Mouse (Mus musculus) layer of hippocampus, postnatal 25 days (tissue): Measurements from ENCODE around the gene Nes. TPM values are rescaled to one million over a fixed set of nuclear protein-coding genes. Genes with fewer than 3 reads are reported as not detected.

Experiments
- DNase-seq, 2 experiments: peaks; one replicate each; pipeline ENCODE4 v3.0.0; 2022; ENCODE audit warnings: mixed read lengths in 2 of 2, low spot score in 1 of 2; ENCODE audit errors: extremely low spot score in 1 of 2
- total RNA-seq, 2 experiments: library from RNA; stranded (reverse); gene quantifications; 2 replicates each; pipeline ENCODE4 v1.2.3; 2021

The Nes gene
- total RNA-seq, 2 experiments from 2014 or later: 4.6 to 5.5 TPM

- no peak for DNase-seq
Observed at GRCm38 (mm10) chr3:87981214-87981760, 10.4 kb downstream of the Nes start.

GRCm38 (mm10) chr3:87981894-87982835, 11.3 kb downstream of the Nes start:
- no peak for DNase-seq

- DNase-seq: no peak
Observed at GRCm38 (mm10) chr3:87982836-87983601, 12.1 kb downstream of the Nes start.

- DNase-seq: no peak
Observed at GRCm38 (mm10) chr3:87983627-87984026, 12.7 kb downstream of the Nes start.

- DNase-seq: no peak
Observed at GRCm38 (mm10) chr3:87984094-87984493, 13.2 kb downstream of the Nes start.

- no peak for DNase-seq
Observed at GRCm38 (mm10) chr3:87985505-87986320, 14.8 kb downstream of the Nes start.

- peak; percentile 91 to 99 for DNase-seq
Observed at GRCm38 (mm10) chr3:87986868-87987267, 16.0 kb downstream of the Nes start.

- no peak for DNase-seq
Observed at GRCm38 (mm10) chr3:87987633-87988032, 16.8 kb downstream of the Nes start.

GRCm38 (mm10) chr3:87988068-87988467, 17.2 kb downstream of the Nes start:
- DNase-seq: no peak

GRCm38 (mm10) chr3:87989935-87990334, 19.1 kb downstream of the Nes start:
- DNase-seq: no peak

- DNase-seq: no peak
Observed at GRCm38 (mm10) chr3:87993436-87993835, 22.6 kb downstream of the Nes start.

- DNase-seq: no peak
Observed at GRCm38 (mm10) chr3:87995331-87995730, 24.5 kb downstream of the Nes start.

- no peak for DNase-seq
Observed at GRCm38 (mm10) chr3:87996401-87996800, 25.5 kb downstream of the Nes start.

GRCm38 (mm10) chr3:87996971-87997614, 26.2 kb downstream of the Nes start:
- DNase-seq: no peak

- no peak for DNase-seq
Observed at GRCm38 (mm10) chr3:87998747-87999146, 27.9 kb downstream of the Nes start.

GRCm38 (mm10) chr3:87999243-87999895, 28.5 kb downstream of the Nes start:
- DNase-seq: no peak

GRCm38 (mm10) chr3:88000181-88000580, 29.3 kb downstream of the Nes start, which contains the start of gene Bcan:
TSS of gene Bcan (minus strand) at chr3:88000230.
- DNase-seq: peak in 1 of 2 experiments; percentile 55

- no peak for DNase-seq
Observed at GRCm38 (mm10) chr3:88000816-88001595, 30.1 kb downstream of the Nes start.
